ENCODE assay signal across 12 mouse cellular contexts in genomic region chr15:101412188-101412587, GRCm38 (mm10). TPM values are rescaled to one million over a fixed set of nuclear protein-coding genes. Genes with fewer than 3 reads are reported as not detected.
A peak's percentile ranks its signal among the peaks of the same experiment; 100 is the strongest.
DNase-seq lines count a peak whose midpoint lies in the region; ATAC-seq and TF ChIP-seq lines count a peak whose summit lies in the region.
"Had no signal": no experiment of that assay in that cellular context is flagged by ENCODE, and none has a peak within 500 bp of the region (broad histone marks: within the 10 kb centered on the region; RNA-seq: fewer than 3 reads in every experiment).

No protein-coding gene starts in this region.

- ATAC-seq in lung, embryonic 14.5 days (ENCODE audit: insufficient read depth) = 0 out of 2 replicates have a peak, but pooled peaks have one; percentile 30
- no peak for ATAC-seq in forebrain, embryonic 11.5 days (replicated peaks; ENCODE audit: low FRiP score)

- H3K9me3 ChIP-seq in lung, embryonic 14.5 days (ENCODE audit: low read depth, low read length) = no peaks in the 10 kb centered on the region
- no peaks in the 10 kb centered on the region for H3K9me3 ChIP-seq in forebrain, embryonic 11.5 days (ENCODE audit: control insufficient read depth, low read length)
- H3K9me3 ChIP-seq: liver, embryonic 15.5 days; neural tube, embryonic 13.5 days had no signal

- WGBS in lung, embryonic 14.5 days = 14% methylated on average over 31 of the region's 31 CpGs
- WGBS in forebrain, embryonic 11.5 days = 20% methylated on average over 31 of the region's 31 CpGs

- no peak for TF ChIP-seq CTCF in lung, embryonic 14.5 days (IDR thresholded peaks at IDR 0.05; ENCODE audit: low read depth)

- peaks cover 7% of the 10 kb centered on the region; the same call in 1 of the 2 replicates for H3K4me1 ChIP-seq in lung, embryonic 14.5 days (ENCODE audit: insufficient read depth)
- no peaks in the 10 kb centered on the region for H3K4me1 ChIP-seq in forebrain, embryonic 11.5 days (replicated peaks; ENCODE audit: control insufficient read depth, insufficient read depth, low read length)
- H3K4me1 ChIP-seq: liver, embryonic 15.5 days; neural tube, embryonic 13.5 days had no signal

- H3K9ac ChIP-seq in lung, embryonic 14.5 days = peak overlapping the region; percentile 53
- no peak overlapping the region for H3K9ac ChIP-seq in forebrain, embryonic 11.5 days (ENCODE audit: low read length)
- H3K9ac ChIP-seq: liver, embryonic 15.5 days; neural tube, embryonic 13.5 days had no signal

- peak overlapping the region; percentile 40 for H3K4me3 ChIP-seq in lung, embryonic 14.5 days (ENCODE audit: low read depth, low read length)
- H3K4me3 ChIP-seq in forebrain, embryonic 11.5 days (ENCODE audit: low read depth, low read length) = no peak overlapping the region
- H3K4me3 ChIP-seq: liver, embryonic 15.5 days; neural tube, embryonic 13.5 days had no signal

- H3K27ac ChIP-seq in lung, embryonic 14.5 days (ENCODE audit: low read depth) = peak overlapping the region; percentile 85
- no peak overlapping the region for H3K27ac ChIP-seq in forebrain, embryonic 11.5 days (ENCODE audit: low read depth, low read length)
- H3K27ac ChIP-seq: liver, embryonic 15.5 days; neural tube, embryonic 13.5 days had no signal

- peaks cover 8% of the 10 kb centered on the region; the same call in 1 of the 2 replicates for H3K27me3 ChIP-seq in lung, embryonic 14.5 days (ENCODE audit: insufficient read depth, low read length)
- H3K27me3 ChIP-seq in forebrain, embryonic 11.5 days (ENCODE audit: control insufficient read depth, insufficient read depth, low read length) = peaks cover 9% of the 10 kb centered on the region

- peak; percentile 25 to 29 for DNase-seq in cerebellum, postnatal 14 days
- DNase-seq in cerebellum, adult 9-11 months = no peak
- DNase-seq in urinary bladder, adult 18-20 months (ENCODE audit: low spot score in 2 of 2) = peak; percentile 85 to 87
- DNase-seq in urinary bladder, postnatal 10 days (ENCODE audit: low spot score) = no peak
- no peak for DNase-seq in lung, embryonic 14.5 days
- peak; percentile 84 for DNase-seq in yolk sac, embryonic 10.5 days (ENCODE audit: low spot score)
- no peak for DNase-seq in forebrain, embryonic 11.5 days (ENCODE audit: low spot score)
- DNase-seq in layer of hippocampus, postnatal 36 days = no peak

- H3K4me2 ChIP-seq in lung, embryonic 14.5 days = peak overlapping the region; percentile 58
- H3K4me2 ChIP-seq in forebrain, embryonic 11.5 days (ENCODE audit: low read depth, low read length, severe bottlenecking) = no peak overlapping the region
- H3K4me2 ChIP-seq: liver, embryonic 15.5 days; neural tube, embryonic 13.5 days had no signal

- H3K36me3 ChIP-seq in lung, embryonic 14.5 days (ENCODE audit: insufficient read depth) = no peaks in the 10 kb centered on the region
- H3K36me3 ChIP-seq in forebrain, embryonic 11.5 days (ENCODE audit: control insufficient read depth, insufficient read depth, low read length) = no peaks in the 10 kb centered on the region
- H3K36me3 ChIP-seq: liver, embryonic 15.5 days; neural tube, embryonic 13.5 days had no signal

RNA-seq across cellular contexts. Expression of gene Krt7, which starts 1.3 kb away (rescaled TPM):
- 108 and 114 TPM in 2 replicates for polyA plus RNA-seq in lung, embryonic 14.5 days (2014; fragmentation: Nextera tagmentation; extraction: Ambion mirVana)
- polyA plus RNA-seq in forebrain, embryonic 11.5 days (2014; fragmentation: Nextera tagmentation; extraction: Ambion mirVana) = 6.8 and 9.3 TPM in 2 replicates
- not detected for total RNA-seq in layer of hippocampus, postnatal 36 days (2021)

RNA-seq across cellular contexts. Expression of gene Krt87, which starts 26.4 kb away (rescaled TPM):
- polyA plus RNA-seq in lung, embryonic 14.5 days (2014; fragmentation: Nextera tagmentation; extraction: Ambion mirVana) = 0.20 and 0.22 TPM in 2 replicates
- 0.12 TPM in 1 of 2 replicates, not detected in the other for polyA plus RNA-seq in forebrain, embryonic 11.5 days (2014; fragmentation: Nextera tagmentation; extraction: Ambion mirVana)
- total RNA-seq in layer of hippocampus, postnatal 36 days (2021) = under 1 TPM; 0.48 to 0.77 TPM
- polyA plus RNA-seq: cortical plate, adult 2 months; liver, embryonic 15.5 days had no signal

RNA-seq across cellular contexts. Expression of gene Krt88, which starts 35.4 kb away (rescaled TPM):
- 0.22 TPM in 1 of 2 replicates, not detected in the other for polyA plus RNA-seq in lung, embryonic 14.5 days (2014; fragmentation: Nextera tagmentation; extraction: Ambion mirVana)
- polyA plus RNA-seq in forebrain, embryonic 11.5 days (2014; fragmentation: Nextera tagmentation; extraction: Ambion mirVana) = not detected in 2 replicates
- not detected for total RNA-seq in layer of hippocampus, postnatal 36 days (2021)
- polyA plus RNA-seq: liver, embryonic 15.5 days; neural tube, embryonic 13.5 days had no signal

RNA-seq across cellular contexts. Expression of gene Krt80, which starts 42.2 kb away (rescaled TPM):
- polyA plus RNA-seq in lung, embryonic 14.5 days (2014; fragmentation: Nextera tagmentation; extraction: Ambion mirVana) = 1.5 and 2.2 TPM in 2 replicates
- polyA plus RNA-seq in forebrain, embryonic 11.5 days (2014; fragmentation: Nextera tagmentation; extraction: Ambion mirVana) = not detected in 2 replicates
- under 1 TPM in 1 of 2 experiments, not detected in 1; 0.46 TPM for total RNA-seq in layer of hippocampus, postnatal 36 days (2021)

RNA-seq across cellular contexts. Expression of gene Krt81, which starts 51.4 kb away (rescaled TPM):
- polyA plus RNA-seq in lung, embryonic 14.5 days (2014; fragmentation: Nextera tagmentation; extraction: Ambion mirVana) = not detected in 2 replicates
- not detected in 2 replicates for polyA plus RNA-seq in forebrain, embryonic 11.5 days (2014; fragmentation: Nextera tagmentation; extraction: Ambion mirVana)
- not detected for total RNA-seq in layer of hippocampus, postnatal 36 days (2021)
- polyA plus RNA-seq: cortical plate, adult 2 months; gonadal fat pad, adult 2 months; liver, embryonic 15.5 days; neural tube, embryonic 13.5 days had no signal

Comparison
In these comparisons a context has a peak if more than half of its experiments do, and no peak if none do; other contexts are left out.
1. DNase-seq: peak in cerebellum, postnatal 14 days (2 of 2), urinary bladder, adult 18-20 months (2 of 2) and yolk sac, embryonic 10.5 days (single experiment); none in cerebellum, adult 9-11 months (single experiment), urinary bladder, postnatal 10 days (single experiment), lung, embryonic 14.5 days (single experiment), forebrain, embryonic 11.5 days (single experiment) and layer of hippocampus, postnatal 36 days (0 of 2).
2. RNA of gene Krt7, which starts 1.3 kb away (polyA plus RNA-seq): 108 to 114 TPM in lung, embryonic 14.5 days; 6.8 to 9.3 TPM in forebrain, embryonic 11.5 days; every median in the first group is over 10 times any median in the second.